Mouse (Mus musculus) liver, postnatal 0 days (tissue): ENCODE results near the gene Lyrm2.

ENCODE experiments used
- CTCF ChIP-seq: sonication (generic); IDR thresholded peaks from 2 replicates; pipeline ENCODE4 v1.5.1; 2016; ENCODE audit warnings: antibody characterized with exemption, low read depth
- EP300 ChIP-seq: IDR thresholded peaks from 2 replicates; pipeline ENCODE4 v1.6.1; 2016; ENCODE audit warnings: antibody characterized with exemption, low read depth, mild to moderate bottlenecking

DNA sequence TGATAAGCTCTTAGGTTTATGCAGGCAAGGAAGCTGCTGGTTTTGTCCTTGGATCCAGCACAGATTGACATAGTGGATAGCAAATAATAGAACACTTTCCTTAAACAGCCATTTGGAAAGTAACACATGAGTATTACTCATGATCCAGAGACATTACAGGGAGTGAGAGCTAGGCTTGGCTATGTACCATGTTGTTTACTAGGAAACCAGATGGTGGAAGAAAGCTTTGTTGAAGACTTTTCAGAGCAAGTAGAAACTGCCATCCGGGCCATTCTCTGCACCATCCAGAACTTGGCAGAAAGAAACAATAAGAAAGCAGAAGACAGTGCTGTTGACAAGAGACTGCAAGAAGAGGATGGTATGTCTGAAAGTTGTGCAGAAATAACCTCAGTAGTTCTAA lies 49.3 kb upstream of the Lyrm2 start:
- TF ChIP-seq CTCF (no peak), EP300 (no peak)
